Mouse (Mus musculus) gastrocnemius, postnatal 14 days (tissue): Measurements from ENCODE around the gene Inppl1. TPM values are rescaled to one million over a fixed set of nuclear protein-coding genes. Genes with fewer than 3 reads are reported as not detected.
A peak's percentile ranks its signal among the peaks of the same experiment; 100 is the strongest.

ENCODE experiments used
- DNase-seq: peaks from one replicate; pipeline ENCODE4 v3.0.0; 2021; ENCODE audit warnings: mixed read lengths
- intact Hi-C: fragments of 180-260 bp; cut with DNase I; formaldehyde crosslinking; loops from one replicate; pipeline ENCODE4 v1.15.1; 2025; ENCODE audit warnings: low total_unique reads
- total RNA-seq, 2 experiments: library from RNA; stranded (reverse); gene quantifications; 2 replicates each; pipeline ENCODE4 v1.2.3; 2021

Inppl1 gene
- total RNA-seq, 2 experiments from 2014 or later: 67.0 to 73.8 TPM

- intact Hi-C loops: no loop called here
Observed at GRCm38 (mm10) chr7:101852846-101853245, 14.8 kb upstream of the Inppl1 start.

GRCm38 (mm10) chr7:101851689-101852088, 13.7 kb upstream of the Inppl1 start:
- DNase-seq: no peak
- intact Hi-C loops: no loop called here

More at GRCm38 (mm10) chr7:101852846-101853245, 14.8 kb upstream of the Inppl1 start:
- no peak for DNase-seq

- intact Hi-C loops: no loop called here
Observed at GRCm38 (mm10) chr7:101847934-101848333, 9.9 kb upstream of the Inppl1 start.

GRCm38 (mm10) chr7:101844186-101844585, 6.2 kb upstream of the Inppl1 start:
- DNase-seq: no peak
- intact Hi-C loops: no loop called here

More at GRCm38 (mm10) chr7:101847934-101848333, 9.9 kb upstream of the Inppl1 start:
- DNase-seq: no peak

- DNase-seq: no peak
- intact Hi-C loops: loop anchor here (10.0 kb wide), 1 partner anchor 162 kb away; no protein-coding TSS in a partner anchor
Observed at GRCm38 (mm10) chr7:101837154-101837605, 849 bp downstream of the Inppl1 start.

GRCm38 (mm10) chr7:101836271-101837153, 1.5 kb downstream of the Inppl1 start:
- DNase-seq: peak; percentile 73
- intact Hi-C loops: loop anchor here (10.0 kb wide), 1 partner anchor 162 kb away; no protein-coding TSS in a partner anchor

- intact Hi-C loops: loop anchor here (10.0 kb wide), 1 partner anchor 161 kb away; no protein-coding TSS in a partner anchor
- no peak for DNase-seq
Observed at GRCm38 (mm10) chr7:101835457-101836109, 2.4 kb downstream of the Inppl1 start.

- intact Hi-C loops: loop anchor here (10.0 kb wide), 1 partner anchor 160 kb away; no protein-coding TSS in a partner anchor
Observed at GRCm38 (mm10) chr7:101834903-101835302, 3.1 kb downstream of the Inppl1 start.

GRCm38 (mm10) chr7:101833916-101834584, 4.0 kb downstream of the Inppl1 start:
- intact Hi-C loops: loop anchor here (10.0 kb wide), 1 partner anchor 159 kb away; no protein-coding TSS in a partner anchor
- DNase-seq: no peak

More at GRCm38 (mm10) chr7:101834903-101835302, 3.1 kb downstream of the Inppl1 start:
- no peak for DNase-seq

- intact Hi-C loops: loop anchor here (10.0 kb wide), 1 partner anchor 159 kb away; no protein-coding TSS in a partner anchor
- DNase-seq: no peak
Observed at GRCm38 (mm10) chr7:101833352-101833751, 4.7 kb downstream of the Inppl1 start.

- no peak for DNase-seq
- intact Hi-C loops: loop anchor here (10.0 kb wide), 1 partner anchor 158 kb away; no protein-coding TSS in a partner anchor
Observed at GRCm38 (mm10) chr7:101832372-101832771, 5.7 kb downstream of the Inppl1 start.

- no peak for DNase-seq
- intact Hi-C loops: loop anchor here (10.0 kb wide), 1 partner anchor 157 kb away; no protein-coding TSS in a partner anchor
Observed at GRCm38 (mm10) chr7:101831437-101831836, 6.6 kb downstream of the Inppl1 start.

GRCm38 (mm10) chr7:101830373-101830772, 7.7 kb downstream of the Inppl1 start:
- DNase-seq: no peak
- intact Hi-C loops: loop anchor here (10.0 kb wide), 1 partner anchor 156 kb away; no protein-coding TSS in a partner anchor

- DNase-seq: no peak
- intact Hi-C loops: no loop called here
Observed at GRCm38 (mm10) chr7:101823758-101824630, 14.0 kb downstream of the Inppl1 start.

GRCm38 (mm10) chr7:101822836-101823757, 14.9 kb downstream of the Inppl1 start:
- intact Hi-C loops: no loop called here
- DNase-seq: no peak

GRCm38 (mm10) chr7:101821571-101822501, 16.2 kb downstream of the Inppl1 start:
- intact Hi-C loops: no loop called here
- peak; percentile 53 for DNase-seq
